Mouse (Mus musculus) CH12.LX (cell line): ENCODE data around the gene Fbxo6. TPM values are rescaled to one million over a fixed set of nuclear protein-coding genes. Genes with fewer than 3 reads are reported as not detected.

Experiments
- DNase-seq: peaks from one replicate; pipeline ENCODE4 v3.0.0-alpha.2; 2013; ENCODE audit errors: extremely low read depth
- H3K27ac ChIP-seq: 2 replicates; pipeline ENCODE4 v1.5.1; 2012; ENCODE audit warnings: low read depth, mild to moderate bottlenecking, control low read depth, moderate library complexity; ENCODE audit not compliant: insufficient read depth
- H3K27me3 ChIP-seq: replicated peaks from 2 replicates; pipeline ENCODE3; 2012; ENCODE audit warnings: inconsistent platforms
- H3K36me3 ChIP-seq, 2 experiments: replicated peaks in 1 of 2; 2 replicates each; pipeline versions ENCODE3 to v1.6.1; 2012; ENCODE audit warnings: inconsistent platforms in 1 of 2, low read length in 1 of 2, mild to moderate bottlenecking in 1 of 2, mixed read lengths in 1 of 2, moderate library complexity in 1 of 2; ENCODE audit not compliant: control insufficient read depth in 1 of 2, insufficient read depth in 1 of 2
- H3K4me1 ChIP-seq, 2 experiments: 2 replicates each; pipeline ENCODE4 v1.6.1; 2012; ENCODE audit warnings: inconsistent platforms in 1 of 2, moderate library complexity in 1 of 2; ENCODE audit not compliant: insufficient read depth in 2 of 2, control insufficient read depth in 1 of 2
- H3K4me2 ChIP-seq: 2 replicates; pipeline ENCODE4 v1.6.1; 2012; ENCODE audit warnings: low read depth, mild to moderate bottlenecking, control low read depth; ENCODE audit not compliant: poor library complexity, insufficient read depth, severe bottlenecking
- H3K4me3 ChIP-seq, 3 experiments: fragments of 150-350 bp in 1 of 3; sonication (generic) in 1 of 3; replicated peaks in 1 of 3; 2 replicates each; pipeline versions ENCODE3 to v1.5.1; 2011 to 2012; ENCODE audit warnings: low read depth in 2 of 3, low read length in 2 of 3, mild to moderate bottlenecking in 2 of 3, moderate library complexity in 2 of 3, control low read depth in 1 of 3, improper control_type of control experiment in 1 of 3, inconsistent platforms in 1 of 3, mixed read lengths in 1 of 3; ENCODE audit not compliant: poor library complexity in 1 of 3
- H3K79me2 ChIP-seq: replicated peaks from 2 replicates; pipeline ENCODE4 v1.6.1; 2012; ENCODE audit warnings: mild to moderate bottlenecking, moderate library complexity; ENCODE audit not compliant: control insufficient read depth, poor library complexity, insufficient read depth, severe bottlenecking; ENCODE audit errors: extremely low read depth
- H3K9ac ChIP-seq: 2 replicates; pipeline ENCODE4 v1.6.1; 2012; ENCODE audit warnings: low read depth, mild to moderate bottlenecking, control low read depth, moderate library complexity; ENCODE audit not compliant: insufficient read depth
- H3K9me3 ChIP-seq: replicated peaks from 2 replicates; pipeline ENCODE3; 2012; ENCODE audit warnings: low read length, inconsistent platforms, mixed read lengths
- CHD1 ChIP-seq: IDR thresholded peaks from 2 replicates; pipeline ENCODE4 v1.6.1; 2012; ENCODE audit warnings: low read depth, low read length, improper control_type of control experiment, inconsistent platforms
- CHD2 ChIP-seq: IDR thresholded peaks from 2 replicates; pipeline ENCODE4 v1.6.1; 2011; ENCODE audit warnings: low read length, improper control_type of control experiment
- CTCF ChIP-seq, 2 experiments: IDR thresholded peaks in 1 of 2; conservative IDR thresholded peaks in 1 of 2; 2 replicates each; pipeline ENCODE4 v1.5.1; 2011 to 2012; ENCODE audit warnings: low read depth in 2 of 2, low read length in 2 of 2, improper control_type of control experiment in 1 of 2, inconsistent platforms in 1 of 2, mild to moderate bottlenecking in 1 of 2, moderate library complexity in 1 of 2
- E2F4 ChIP-seq: IDR thresholded peaks from 2 replicates; pipeline ENCODE4 v1.6.1; 2011; ENCODE audit warnings: low read depth, low read length, improper control_type of control experiment; ENCODE audit not compliant: insufficient replicate concordance
- ELF1 ChIP-seq: IDR thresholded peaks from 2 replicates; pipeline ENCODE4 v1.6.1; 2014; ENCODE audit warnings: low read depth, mild to moderate bottlenecking, inconsistent platforms, low read length, improper control_type of control experiment
- ETS1 ChIP-seq: conservative IDR thresholded peaks from 2 replicates; pipeline ENCODE4 v1.6.1; 2012; ENCODE audit warnings: low read depth, mild to moderate bottlenecking, inconsistent platforms, low read length, improper control_type of control experiment, moderate library complexity
- GABPA ChIP-seq: IDR thresholded peaks from 2 replicates; pipeline ENCODE4 v1.6.1; 2012; ENCODE audit warnings: low read depth, low read length, improper control_type of control experiment, inconsistent platforms; ENCODE audit not compliant: insufficient replicate concordance
- HCFC1 ChIP-seq: IDR thresholded peaks from 2 replicates; pipeline ENCODE4 v1.6.1; 2012; ENCODE audit warnings: low read depth, mild to moderate bottlenecking, inconsistent platforms, low read length, improper control_type of control experiment
- JUND ChIP-seq: conservative IDR thresholded peaks from 2 replicates; pipeline ENCODE4 v1.6.1; 2011; ENCODE audit warnings: low read depth, low read length, improper control_type of control experiment
- MAFK ChIP-seq: IDR thresholded peaks from 2 replicates; pipeline ENCODE4 v1.6.1; 2011; ENCODE audit warnings: low read length, improper control_type of control experiment; ENCODE audit not compliant: insufficient replicate concordance
- MAZ ChIP-seq: IDR thresholded peaks from 2 replicates; pipeline ENCODE4 v1.6.1; 2012; ENCODE audit warnings: low read depth, mild to moderate bottlenecking, inconsistent platforms, low read length, improper control_type of control experiment, moderate library complexity
- MEF2A ChIP-seq: IDR thresholded peaks from 2 replicates; pipeline ENCODE4 v1.6.1; 2014; ENCODE audit warnings: low read depth, mild to moderate bottlenecking, inconsistent platforms, low read length, improper control_type of control experiment, borderline replicate concordance
- MYC ChIP-seq: IDR thresholded peaks from 2 replicates; pipeline ENCODE4 v1.6.1; 2011; ENCODE audit warnings: low read depth, mild to moderate bottlenecking, improper control_type of control experiment, low read length
- NRF1 ChIP-seq: IDR thresholded peaks from 2 replicates; pipeline ENCODE4 v1.6.1; 2014; ENCODE audit warnings: low read depth, mild to moderate bottlenecking, inconsistent platforms, low read length, improper control_type of control experiment, moderate library complexity
- POLR2A ChIP-seq: IDR thresholded peaks from 2 replicates; pipeline ENCODE4 v1.6.1; 2011; ENCODE audit warnings: low read depth, mild to moderate bottlenecking, improper control_type of control experiment, low read length
- RAD21 ChIP-seq: IDR thresholded peaks from 2 replicates; pipeline ENCODE4 v1.6.1; 2011; ENCODE audit warnings: low read depth, mild to moderate bottlenecking, low read length, improper control_type of control experiment, moderate library complexity
- SIN3A ChIP-seq: IDR thresholded peaks from 2 replicates; pipeline ENCODE4 v1.6.1; 2012; ENCODE audit warnings: low read length, improper control_type of control experiment, inconsistent platforms
- SMC3 ChIP-seq: IDR thresholded peaks from 2 replicates; pipeline ENCODE4 v1.6.1; 2011; ENCODE audit warnings: low read depth, low read length, improper control_type of control experiment
- TBP ChIP-seq: conservative IDR thresholded peaks from 2 replicates; pipeline ENCODE4 v1.6.1; 2011; ENCODE audit warnings: low read depth, low read length, improper control_type of control experiment
- UBTF ChIP-seq: IDR thresholded peaks from 2 replicates; pipeline ENCODE4 v1.6.1; 2012; ENCODE audit warnings: low read depth, mild to moderate bottlenecking, inconsistent platforms, low read length, improper control_type of control experiment, moderate library complexity
- ZMIZ1 ChIP-seq: IDR thresholded peaks from 2 replicates; pipeline ENCODE4 v1.6.1; 2012; ENCODE audit warnings: low read depth, mild to moderate bottlenecking, inconsistent platforms, low read length, improper control_type of control experiment
- dilution Hi-C: fragments of 300-500 bp; cut with MboI; formaldehyde crosslinking; loops from 2 replicates; pipeline ENCODE4 v1.14.3; 2020; ENCODE audit warnings: low sequenced_read_pairs; ENCODE audit not compliant: extremely low pct_unique_long_range_greater_than_20kb, extremely low pct_ligation_motif_present
- in situ Hi-C: fragments of 300-500 bp; cut with MboI; formaldehyde crosslinking; loops from 3 replicates; pipeline ENCODE4 v1.14.3; 2019; ENCODE audit warnings: low sequenced_read_pairs, low pct_ligation_motif_present, low pct_unique_long_range_greater_than_20kb, mixed read lengths
- polyA plus RNA-seq: library from polyadenylated mRNA; unstranded; fragments of >175 nt; gene quantifications from 2 replicates; pipeline ENCODE4 v1.2.1, GENCODE M21; 2012; ENCODE audit warnings: low read depth; ENCODE audit not compliant: insufficient read length
- total RNA-seq, 2 experiments: library from RNA; depleted of rRNA; stranded (reverse); fragments of 300-350 nt in 1 of 2; fragments of >200 nt in 1 of 2; gene quantifications; 2 replicates each; pipeline ENCODE4 v1.2.3; 2012 to 2014

The Fbxo6 gene
- total and polyA plus RNA-seq, 3 experiments: 20.8 to 32.5 (median 25.7) TPM

DNA sequence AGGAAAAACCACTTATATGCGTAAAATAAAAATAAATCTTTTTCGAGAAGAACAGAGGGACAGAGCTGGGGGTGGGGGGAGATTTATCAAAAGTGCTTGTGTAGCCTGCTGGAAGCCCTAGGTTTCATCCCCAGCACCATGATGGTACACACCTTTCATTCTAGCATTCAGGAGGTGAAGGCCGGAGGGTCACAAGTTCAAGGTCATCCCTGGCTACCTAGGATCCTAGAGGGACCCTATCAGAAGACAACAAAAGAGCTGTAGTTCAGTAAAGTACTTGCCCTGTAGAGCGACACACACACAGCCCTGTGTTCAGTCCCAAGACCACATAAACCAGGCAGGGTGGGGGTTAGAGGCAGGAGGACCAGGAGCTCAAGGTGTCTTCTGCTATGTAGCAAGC, 2.1 kb upstream of the Fbxo6 start:
- peaks cover 9% of the 10 kb centered on the region for H3K27me3 ChIP-seq
- dilution Hi-C loops (no loop called here), in situ Hi-C loops (loop anchor here (5.0 to 25.0 kb wide), 3 partner anchors 37 to 458 kb away; partner anchors contain the start of gene Masp2)
- no peak overlapping the region for H3K4me3 ChIP-seq
- TF ChIP-seq JUND: no peak
- TF ChIP-seq ZMIZ1: no peak
- no peak for TF ChIP-seq MAFK
- TF ChIP-seq CHD2: no peak
- no peak for TF ChIP-seq MYC
- TF ChIP-seq E2F4: no peak
- TF ChIP-seq RAD21: no peak
- TF ChIP-seq NRF1: no peak
- no peak for TF ChIP-seq CHD1
- TF ChIP-seq TBP: no peak
- TF ChIP-seq CTCF (conservative IDR thresholded peaks at IDR 0.05 in 1 of 2, IDR thresholded peaks at IDR 0.05 in 1 of 2; ENCODE audit: low read depth in 2 of 2, low read length in 2 of 2): no peak
- no peak for TF ChIP-seq ETS1
- TF ChIP-seq SMC3: no peak
- TF ChIP-seq MEF2A: no peak
- no peak for TF ChIP-seq HCFC1
- DNase-seq: no peak
- H3K4me2 ChIP-seq: no peak overlapping the region
- H3K4me1 ChIP-seq: peaks cover 5 to 9% of the 10 kb centered on the region in 2 experiments
- H3K9ac ChIP-seq: no peak overlapping the region
- peaks cover 19 to 30% of the 10 kb centered on the region in 2 experiments for H3K36me3 ChIP-seq
- H3K27ac ChIP-seq: no peak overlapping the region
- no peaks in the 10 kb centered on the region for H3K9me3 ChIP-seq
- H3K79me2 ChIP-seq: no peaks in the 10 kb centered on the region; the same call in 1 of the 2 replicates

GRCm38 (mm10) chr4:148152547-148152946, 607 bp upstream of the Fbxo6 start:
- Histone ChIP-seq H3K9ac (no peak overlapping the region), H3K27ac (no peak overlapping the region), H3K4me2 (no peak overlapping the region), H3K9me3 (no peaks in the 10 kb centered on the region), H3K4me1 (peaks cover 0 to 5% of the 10 kb centered on the region in 2 experiments; a peak in 2 of 4 replicates), H3K79me2 (no peaks in the 10 kb centered on the region), H3K36me3 (peaks cover 22 to 41% of the 10 kb centered on the region in 2 experiments), H3K27me3 (no peaks in the 10 kb centered on the region), H3K4me3 (no peak overlapping the region)
- TF ChIP-seq ELF1 (no peak), POLR2A (no peak), UBTF (no peak), MYC (no peak), RAD21 (no peak), SIN3A (no peak), JUND (no peak), MAZ (no peak), GABPA (no peak)
- dilution Hi-C loops: no loop called here
- in situ Hi-C loops: loop anchor here (5.0 to 25.0 kb wide), 3 partner anchors 35 to 460 kb away; partner anchors contain the start of gene Masp2
- DNase-seq: no peak
